Mouse (Mus musculus): ENCODE measurements around the gene Fam20b.

The Fam20b gene

GRCm38 (mm10) chr1:156718950-156719805, at the start of gene Fam20b:
Fam20b (minus strand) TSS chr1:156719086.
- peak; percentile 98 to 99 for DNase-seq

GRCm38 (mm10) chr1:156765311-156765710, 46.4 kb upstream of the Fam20b start:
- DNase-seq: no peak

DNA sequence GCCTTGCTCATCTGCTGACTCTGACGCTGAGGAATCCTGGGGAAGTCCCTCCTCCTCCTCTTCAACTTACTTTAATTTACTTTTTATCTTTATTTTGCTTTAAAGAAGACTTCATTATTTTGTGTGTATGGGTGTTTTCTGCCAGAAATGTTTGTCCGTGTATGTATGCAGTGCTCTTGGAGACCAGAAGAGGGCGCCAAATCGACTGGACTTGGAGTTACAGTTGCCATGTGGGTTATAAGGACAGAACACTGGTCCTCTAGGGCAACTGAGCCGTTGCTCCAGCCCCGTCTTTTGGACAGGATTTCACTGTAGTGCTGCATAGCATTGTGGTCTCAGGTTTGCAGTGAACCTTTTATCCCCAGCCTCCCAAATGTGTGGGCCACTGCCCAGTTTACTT, 45.7 kb upstream of the Fam20b start:
- no peak for DNase-seq

DNA sequence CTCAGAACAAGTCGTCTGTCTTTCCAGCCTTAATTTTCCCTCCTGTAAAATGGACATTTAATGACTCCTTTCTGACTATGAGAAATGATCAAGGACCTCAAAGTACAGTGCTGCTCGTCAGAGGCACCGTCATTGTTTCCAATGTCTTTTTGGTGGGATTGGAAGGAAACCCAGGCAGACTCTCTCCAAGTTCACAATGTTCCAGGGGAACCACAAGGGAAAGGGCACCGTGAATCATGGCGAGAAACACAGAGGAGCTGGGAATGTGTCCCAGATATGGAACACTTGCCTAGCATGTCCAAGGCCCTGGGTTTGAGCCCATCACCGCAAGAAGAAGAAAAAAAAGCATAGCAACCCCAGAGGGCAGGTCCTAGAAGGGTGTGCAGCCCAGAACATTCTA, 44.4 kb upstream of the Fam20b start:
- no peak for DNase-seq

- no peak for DNase-seq
Measured at GRCm38 (mm10) chr1:156761430-156761801, 42.5 kb upstream of the Fam20b start.

- no peak for DNase-seq
Measured at GRCm38 (mm10) chr1:156760549-156761429, 41.9 kb upstream of the Fam20b start.

DNA sequence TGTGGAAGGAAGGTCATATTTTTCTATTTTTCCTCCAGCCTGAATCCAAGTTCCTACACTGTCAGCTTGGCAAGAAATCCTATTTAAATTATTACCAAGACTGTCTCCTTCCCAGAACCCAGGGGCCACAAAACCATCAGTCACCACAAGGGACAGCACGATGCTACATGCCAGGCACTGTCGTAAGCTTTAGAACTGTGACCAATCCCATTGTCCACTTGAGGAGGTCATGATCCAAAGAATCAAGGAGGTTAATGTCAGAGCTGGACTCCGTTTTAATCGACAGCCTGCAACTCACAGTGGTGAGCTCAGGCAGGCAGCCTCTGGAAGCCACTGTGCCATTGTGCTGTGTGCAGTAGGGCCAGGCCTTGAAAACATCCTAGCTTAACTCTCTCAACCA, 39.4 kb upstream of the Fam20b start:
- no peak for DNase-seq

GRCm38 (mm10) chr1:156754608-156755413, 35.9 kb upstream of the Fam20b start:
- DNase-seq: no peak

DNA sequence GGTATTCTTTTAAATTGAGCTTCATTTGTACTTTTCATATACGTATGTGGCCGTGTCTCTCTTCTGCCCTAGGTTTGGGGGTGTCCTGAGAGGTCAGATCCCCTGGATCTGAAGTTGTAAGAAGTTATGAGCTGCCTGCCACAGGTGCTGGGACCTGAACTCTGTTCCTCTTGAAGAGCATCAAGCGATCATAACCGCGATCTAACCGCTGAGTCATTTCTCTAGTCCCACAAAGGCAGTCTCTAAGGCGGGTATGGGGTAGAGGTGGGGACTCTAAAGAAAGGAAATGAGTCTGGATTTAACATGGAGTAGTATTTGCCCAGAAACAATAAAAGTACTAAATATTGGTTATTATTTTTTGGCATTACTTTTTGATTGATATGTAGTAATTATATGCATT, 34.1 kb upstream of the Fam20b start:
- no peak for DNase-seq

GRCm38 (mm10) chr1:156752020-156752724, 33.3 kb upstream of the Fam20b start:
- DNase-seq: peak; percentile 77 to 88

GRCm38 (mm10) chr1:156750261-156750660, 31.4 kb upstream of the Fam20b start:
- no peak for DNase-seq

GRCm38 (mm10) chr1:156749136-156749535, 30.2 kb upstream of the Fam20b start:
- DNase-seq: no peak

- peak in 1 of 2 experiments; percentile 13 for DNase-seq
Measured at GRCm38 (mm10) chr1:156748435-156749005, 29.6 kb upstream of the Fam20b start.

GRCm38 (mm10) chr1:156745188-156745810, 26.4 kb upstream of the Fam20b start:
- DNase-seq: no peak

- DNase-seq: peak; percentile 75 to 79
Measured at GRCm38 (mm10) chr1:156741482-156742411, 22.9 kb upstream of the Fam20b start.

DNA sequence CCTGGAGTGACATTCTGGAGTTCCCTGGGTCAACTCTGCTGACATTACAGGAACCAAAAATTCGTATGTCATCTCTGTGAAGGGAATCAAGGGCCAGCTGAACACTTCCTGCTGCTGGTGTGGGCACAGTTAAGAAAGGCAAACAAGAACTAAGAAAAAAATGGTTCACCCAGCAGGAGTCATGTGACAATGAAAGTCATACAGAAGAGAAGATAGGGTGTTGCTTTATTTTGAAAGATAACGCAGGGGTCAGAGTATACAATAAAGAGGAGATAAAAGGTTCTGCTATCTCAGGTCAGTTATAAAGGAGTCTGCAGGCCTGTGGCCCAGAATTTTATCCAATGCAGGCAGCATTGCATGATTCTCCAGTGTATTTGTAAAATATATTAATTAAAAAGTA, 16.9 kb upstream of the Fam20b start:
- no peak for DNase-seq

- no peak for DNase-seq
Measured at GRCm38 (mm10) chr1:156734019-156734418, 15.1 kb upstream of the Fam20b start.

- no peak for DNase-seq
Measured at GRCm38 (mm10) chr1:156733559-156733958, 14.7 kb upstream of the Fam20b start.

DNA sequence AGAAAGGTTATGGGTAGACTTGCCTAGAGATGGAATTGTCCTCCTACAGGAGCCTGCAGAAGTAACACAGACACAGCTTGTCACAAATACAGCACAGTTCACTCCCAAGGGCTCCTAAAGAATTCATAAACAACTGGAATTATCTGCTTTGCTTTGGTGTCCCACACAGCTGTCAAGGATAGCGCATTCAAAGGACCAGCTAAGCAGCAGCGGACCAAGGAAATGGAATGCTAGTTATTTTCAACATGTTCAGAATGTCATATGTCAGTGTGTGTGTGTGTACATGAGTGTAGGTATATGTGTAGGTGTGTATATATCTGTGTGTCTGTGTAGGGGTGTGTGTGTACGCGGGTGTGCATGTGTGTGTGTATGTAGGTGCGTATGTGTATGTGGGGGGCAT, 14.1 kb upstream of the Fam20b start:
- no peak for DNase-seq

DNA sequence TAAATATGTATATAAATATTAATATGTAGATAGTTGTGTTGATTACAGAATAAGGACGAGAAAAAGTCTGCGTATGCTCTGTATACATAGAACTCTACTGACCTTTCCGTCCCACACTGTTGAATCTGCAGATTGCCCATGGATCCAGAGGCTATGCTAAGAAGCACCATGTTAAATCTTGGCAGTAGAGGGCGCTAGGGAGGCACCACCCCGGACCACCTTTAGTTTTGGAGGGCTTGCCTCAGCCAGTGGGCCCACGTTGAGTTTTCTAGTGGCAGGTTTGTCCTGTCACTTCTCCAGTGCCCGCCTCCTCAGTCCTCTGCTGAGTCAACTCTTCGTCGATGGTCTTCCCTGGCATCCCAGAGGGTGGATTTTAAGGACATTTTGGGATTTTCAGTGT, 11.9 kb upstream of the Fam20b start:
- DNase-seq: no peak
